8 mouse cellular contexts compared by ENCODE assay signal in the genomic region with DNA sequence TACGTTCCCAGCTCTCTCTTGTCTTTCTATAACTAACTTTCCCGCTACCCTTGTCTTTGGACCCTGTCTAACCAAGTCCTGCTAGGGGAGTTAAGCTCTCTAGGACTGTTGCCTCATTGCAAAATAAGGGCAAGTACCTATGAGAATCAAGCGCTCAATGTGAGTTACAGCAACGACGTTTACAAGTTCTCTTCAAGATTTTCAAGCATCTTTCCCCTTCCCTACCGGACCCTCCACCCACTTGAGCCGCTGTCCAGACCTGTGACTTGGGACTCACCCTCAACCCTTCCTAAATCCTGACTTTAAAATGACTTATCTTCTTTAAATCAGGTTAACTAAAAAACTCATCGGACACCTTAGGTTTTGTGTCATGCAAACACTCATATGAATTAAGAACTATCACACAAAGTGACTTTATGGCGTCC. TPM values are rescaled to one million over a fixed set of nuclear protein-coding genes. Genes with fewer than 3 reads are reported as not detected.
DNase-seq lines count a peak whose midpoint lies in the region; ATAC-seq and TF ChIP-seq lines count a peak whose summit lies in the region.

No protein-coding gene starts in this region.

- H3K4me3 ChIP-seq in CH12.LX (replicated peaks in 1 of 3; ENCODE audit: low read depth in 2 of 3, low read length in 2 of 3, poor library complexity in 1 of 3) = peak overlapping the region; percentile 67 to 76 (median 75)
- H3K4me3 ChIP-seq in intestine, embryonic 14.5 days (ENCODE audit: low read depth, low read length) = peak overlapping the region; percentile 48
- peak overlapping the region; percentile 69 for H3K4me3 ChIP-seq in midbrain, embryonic 11.5 days (ENCODE audit: low read depth, low read length)

- no peak; the same call in 1 of the 2 replicates for ATAC-seq in intestine, embryonic 14.5 days (replicated peaks; ENCODE audit: low FRiP score, low TSS enrichment, low read depth)
- ATAC-seq in midbrain, embryonic 11.5 days (ENCODE audit: low FRiP score) = peak; percentile 15; the same call in 1 of the 2 replicates

- WGBS in intestine, embryonic 14.5 days = 8% methylated on average over 9 of the region's 9 CpGs
- 3% methylated on average over 9 of the region's 9 CpGs for WGBS in midbrain, embryonic 11.5 days

- peak overlapping the region; percentile 93 for H3K9ac ChIP-seq in CH12.LX (ENCODE audit: insufficient read depth, low read depth)
- H3K9ac ChIP-seq in intestine, embryonic 14.5 days (ENCODE audit: low read length) = peak overlapping the region; percentile 76
- peak overlapping the region; percentile 95 for H3K9ac ChIP-seq in midbrain, embryonic 11.5 days (ENCODE audit: low read length)

- no peaks in the 10 kb centered on the region for H3K9me3 ChIP-seq in CH12.LX (replicated peaks; ENCODE audit: low read length)
- H3K9me3 ChIP-seq in intestine, embryonic 14.5 days (ENCODE audit: control insufficient read depth, low read length) = no peaks in the 10 kb centered on the region
- H3K9me3 ChIP-seq in midbrain, embryonic 11.5 days (ENCODE audit: control insufficient read depth, low read length) = no peaks in the 10 kb centered on the region

- peaks cover 0 to 5% of the 10 kb centered on the region in 2 experiments for H3K36me3 ChIP-seq in CH12.LX (replicated peaks in 1 of 2; ENCODE audit: control insufficient read depth in 1 of 2, insufficient read depth in 1 of 2, low read length in 1 of 2)
- H3K36me3 ChIP-seq in intestine, embryonic 14.5 days (ENCODE audit: control insufficient read depth, insufficient read depth, low read length) = no peaks in the 10 kb centered on the region
- H3K36me3 ChIP-seq in midbrain, embryonic 11.5 days (ENCODE audit: control insufficient read depth, insufficient read depth, low read length) = no peaks in the 10 kb centered on the region

- in situ Hi-C loops in CH12.LX (cut with MboI; ENCODE audit: low pct_ligation_motif_present, low pct_unique_long_range_greater_than_20kb, low sequenced_read_pairs) = no loop called here

- peaks cover 0 to 8% of the 10 kb centered on the region in 2 experiments; a peak in 2 of 4 replicates for H3K4me1 ChIP-seq in CH12.LX (ENCODE audit: control insufficient read depth in 1 of 2, insufficient read depth in 2 of 2)
- peaks cover 9% of the 10 kb centered on the region; the same call in 1 of the 2 replicates for H3K4me1 ChIP-seq in intestine, embryonic 14.5 days (replicated peaks; ENCODE audit: control insufficient read depth, insufficient read depth, low read length)
- peaks cover 5% of the 10 kb centered on the region for H3K4me1 ChIP-seq in midbrain, embryonic 11.5 days (ENCODE audit: control insufficient read depth, insufficient read depth, low read length)

- dilution Hi-C loops in CH12.LX (cut with MboI; ENCODE audit: extremely low pct_ligation_motif_present, extremely low pct_unique_long_range_greater_than_20kb, low sequenced_read_pairs) = no loop called here

- no peaks in the 10 kb centered on the region for H3K27me3 ChIP-seq in CH12.LX (replicated peaks)
- no peaks in the 10 kb centered on the region for H3K27me3 ChIP-seq in intestine, embryonic 14.5 days (replicated peaks; ENCODE audit: control insufficient read depth, insufficient read depth, low read length)
- H3K27me3 ChIP-seq in midbrain, embryonic 11.5 days (ENCODE audit: control insufficient read depth, insufficient read depth, low read length) = no peaks in the 10 kb centered on the region

- DNase-seq in embryo, embryonic 10 days (ENCODE audit: low spot score) = peak; percentile 51
- DNase-seq in embryo, embryonic 9.5 days (ENCODE audit: extremely low spot score) = no peak
- peak; percentile 33 for DNase-seq in CH12.LX (ENCODE audit: extremely low read depth)
- DNase-seq in fibroblast of lung, adult 2 months (ENCODE audit: low read depth) = peak; percentile 29
- no peak for DNase-seq in intestine, embryonic 14.5 days (ENCODE audit: low spot score)
- peak; percentile 96 for DNase-seq in midbrain, embryonic 11.5 days (ENCODE audit: low spot score, missing footprints)
- DNase-seq in spleen, postnatal 36 days (ENCODE audit: low spot score in 2 of 2) = no peak
- DNase-seq in spleen, adult 18-20 months = no peak

- no peak for TF ChIP-seq POLR2A in CH12.LX (IDR thresholded peaks at IDR 0.05; ENCODE audit: low read depth, low read length)

- TF ChIP-seq RAD21 in CH12.LX (IDR thresholded peaks at IDR 0.05; ENCODE audit: low read depth, low read length) = no peak

- peak overlapping the region; percentile 50; the same call in 1 of the 2 replicates for H3K27ac ChIP-seq in CH12.LX (ENCODE audit: insufficient read depth, low read depth)
- peak overlapping the region; percentile 98 for H3K27ac ChIP-seq in intestine, embryonic 14.5 days (ENCODE audit: low read depth)
- peak overlapping the region; percentile 92 for H3K27ac ChIP-seq in midbrain, embryonic 11.5 days (ENCODE audit: low read depth, low read length)

- no peak for TF ChIP-seq CTCF in CH12.LX (conservative IDR thresholded peaks at IDR 0.05 in 1 of 2, IDR thresholded peaks at IDR 0.05 in 1 of 2; ENCODE audit: low read depth in 2 of 2, low read length in 2 of 2)

- H3K4me2 ChIP-seq in CH12.LX (ENCODE audit: insufficient read depth, low read depth, poor library complexity, severe bottlenecking) = peak overlapping the region; percentile 81
- H3K4me2 ChIP-seq in intestine, embryonic 14.5 days (ENCODE audit: low read length) = peak overlapping the region; percentile 86
- H3K4me2 ChIP-seq in midbrain, embryonic 11.5 days = peak overlapping the region; percentile 64

- no peaks in the 10 kb centered on the region for H3K79me2 ChIP-seq in CH12.LX (replicated peaks; ENCODE audit: control insufficient read depth, extremely low read depth, insufficient read depth, poor library complexity, severe bottlenecking)

- no peak for TF ChIP-seq EP300 in CH12.LX (IDR thresholded peaks at IDR 0.05; ENCODE audit: low read length)

TF ChIP-seq in CH12.LX, 34 proteins besides CTCF, POLR2A, EP300 and RAD21:
- no peak for TF ChIP-seq ZMIZ1 (IDR thresholded peaks at IDR 0.05; ENCODE audit: low read depth, low read length)
- no peak for TF ChIP-seq ETS1 (conservative IDR thresholded peaks at IDR 0.05; ENCODE audit: low read depth, low read length)
- TF ChIP-seq MYC (IDR thresholded peaks at IDR 0.05; ENCODE audit: low read depth, low read length) = no peak
- peak; percentile 69; the same call in 1 of the 2 replicates for TF ChIP-seq CHD1 (IDR thresholded peaks at IDR 0.05; ENCODE audit: low read depth, low read length)
- no peak for TF ChIP-seq ZKSCAN1 (IDR thresholded peaks at IDR 0.05; ENCODE audit: borderline replicate concordance, low read depth, low read length)
- no peak for TF ChIP-seq IRF4 (IDR thresholded peaks at IDR 0.05; ENCODE audit: low read depth, low read length)
- no peak for TF ChIP-seq MEF2A (IDR thresholded peaks at IDR 0.05; ENCODE audit: borderline replicate concordance, low read depth, low read length)

RNA-seq across cellular contexts. Expression of a gene that starts 0.3 kb away (rescaled TPM):
- total RNA-seq in CH12.LX (2012; rRNA removed) (21.2 and 22.9 TPM in 2 replicates), CH12.LX (2014; rRNA removed) (33.9 and 40.1 TPM in 2 replicates)
- polyA plus RNA-seq in CH12.LX (2012; ENCODE audit: insufficient read length, low read depth) = 44.3 and 58.5 TPM in 2 replicates
- polyA plus RNA-seq in intestine, embryonic 14.5 days (2014; fragmentation: Nextera tagmentation; extraction: Ambion mirVana) = 7.6 and 9.1 TPM in 2 replicates
- polyA plus RNA-seq in midbrain, embryonic 11.5 days (2014; fragmentation: Nextera tagmentation; extraction: Ambion mirVana) = 6.7 and 6.9 TPM in 2 replicates

RNA-seq across cellular contexts. Expression of a gene that starts 11.9 kb away (rescaled TPM):
- total RNA-seq in CH12.LX (2012; rRNA removed) (not detected in 2 replicates), CH12.LX (2014; rRNA removed) (not detected in 2 replicates)
- not detected in 2 replicates for polyA plus RNA-seq in CH12.LX (2012; ENCODE audit: insufficient read length, low read depth)
- not detected in 2 replicates for polyA plus RNA-seq in intestine, embryonic 14.5 days (2014; fragmentation: Nextera tagmentation; extraction: Ambion mirVana)
- polyA plus RNA-seq in midbrain, embryonic 11.5 days (2014; fragmentation: Nextera tagmentation; extraction: Ambion mirVana) = not detected in 2 replicates

RNA-seq across cellular contexts. Expression of a gene that starts 37.6 kb away (rescaled TPM):
- total RNA-seq in CH12.LX (2012; rRNA removed) (16.5 and 17.7 TPM in 2 replicates), CH12.LX (2014; rRNA removed) (25.6 and 28.3 TPM in 2 replicates)
- 21.3 and 26.6 TPM in 2 replicates for polyA plus RNA-seq in CH12.LX (2012; ENCODE audit: insufficient read length, low read depth)
- polyA plus RNA-seq in intestine, embryonic 14.5 days (2014; fragmentation: Nextera tagmentation; extraction: Ambion mirVana) = 16.9 and 17.5 TPM in 2 replicates
- 11.2 and 12.0 TPM in 2 replicates for polyA plus RNA-seq in midbrain, embryonic 11.5 days (2014; fragmentation: Nextera tagmentation; extraction: Ambion mirVana)

Comparison
In these comparisons a context has a peak if more than half of its experiments do, and no peak if none do; other contexts are left out.
1. DNase-seq: peak in embryo, embryonic 10 days (single experiment), CH12.LX (single experiment), fibroblast of lung, adult 2 months (single experiment) and midbrain, embryonic 11.5 days (single experiment); none in embryo, embryonic 9.5 days (single experiment), intestine, embryonic 14.5 days (single experiment), spleen, postnatal 36 days (0 of 2) and spleen, adult 18-20 months (0 of 2).
2. Peak in every context shown above with its lines, with median percentiles within 50 percentile points of each other: H3K27ac ChIP-seq, H3K4me2 ChIP-seq, H3K4me3 ChIP-seq and H3K9ac ChIP-seq.